Mouse (Mus musculus) cortical plate, adult 2 months (tissue): ENCODE data around the gene Nup85.

Experiments used
- CTCF ChIP-seq: fragments of 200-500 bp; IDR thresholded peaks from 2 replicates; pipeline ENCODE4 v1.5.1; 2011; ENCODE audit warnings: mild to moderate bottlenecking, control low read depth, low read length; ENCODE audit not compliant: insufficient read depth; ENCODE audit errors: extremely low read depth
- POLR2A ChIP-seq: fragments of 200-500 bp; IDR thresholded peaks from 2 replicates; pipeline ENCODE4 v1.6.1; 2011; ENCODE audit warnings: mild to moderate bottlenecking, low read length, control low read depth; ENCODE audit not compliant: insufficient read depth; ENCODE audit errors: extremely low read depth

DNA sequence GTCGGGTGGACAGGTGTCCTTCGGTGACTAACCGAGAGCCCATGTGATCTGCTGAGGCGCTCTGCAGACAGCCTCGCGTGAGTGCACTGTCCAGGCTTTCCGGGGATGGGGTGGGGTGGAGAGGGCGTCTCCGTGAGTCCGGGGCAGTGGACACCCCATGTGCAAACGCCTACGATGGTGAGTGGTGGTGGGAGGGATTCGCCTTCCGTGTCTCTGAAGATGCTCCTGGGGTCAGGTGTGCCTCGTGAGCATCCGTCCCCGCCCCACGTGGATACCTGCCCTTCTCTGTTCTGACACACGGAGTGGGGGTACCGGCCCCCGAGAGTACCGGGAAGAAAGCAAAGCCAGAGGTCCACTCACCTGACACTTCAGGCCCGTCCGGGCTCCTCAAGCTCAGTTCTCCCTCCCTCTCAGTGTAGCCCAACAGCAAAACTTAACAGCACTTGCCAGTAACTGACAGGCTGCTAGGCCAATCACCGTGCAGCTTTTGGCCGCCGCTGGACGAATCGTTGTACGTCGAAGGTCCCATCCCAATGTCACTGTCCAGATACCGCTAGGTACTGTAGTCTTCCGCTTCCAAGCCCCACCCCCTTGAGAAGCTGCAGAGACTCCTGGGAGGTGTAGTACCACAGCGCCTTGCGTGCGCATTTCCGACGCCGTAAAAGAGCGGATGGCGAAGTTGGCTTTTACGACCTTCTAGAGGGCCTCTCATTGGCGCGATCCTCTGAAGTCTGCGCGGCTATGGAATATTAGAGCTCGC lies 63.7 kb downstream of the Nup85 start, which contains the start of gene Slc25a19:
- TF ChIP-seq CTCF (no peak), POLR2A (peak; percentile 77; the same call in 1 of the 2 replicates)
